ENCODE assay signal across 9 mouse cellular contexts in genomic region chr11:5442590-5443021, GRCm38 (mm10). TPM values are rescaled to one million over a fixed set of nuclear protein-coding genes. Genes with fewer than 3 reads are reported as not detected.
DNase-seq lines count a peak whose midpoint lies in the region; ATAC-seq lines count a peak whose summit lies in the region.
"Had no signal": no experiment of that assay in that cellular context is flagged by ENCODE, and none has a peak within 500 bp of the region (broad histone marks: within the 10 kb centered on the region; RNA-seq: fewer than 3 reads in every experiment).

No protein-coding gene starts in this region.

- H3K4me1 ChIP-seq in heart, embryonic 11.5 days (ENCODE audit: control insufficient read depth, insufficient read depth, low read length), result peaks cover 20% of the 10 kb centered on the region
- peaks cover 19% of the 10 kb centered on the region for H3K4me1 ChIP-seq in hindbrain, embryonic 14.5 days (replicated peaks; ENCODE audit: control insufficient read depth, insufficient read depth, low read length)

- 29% methylated on average over 3 of the region's 3 CpGs for WGBS in heart, embryonic 11.5 days (ENCODE audit: insufficient replicate concordance)
- WGBS in hindbrain, embryonic 14.5 days, result 21% methylated on average over 3 of the region's 3 CpGs

- intact Hi-C loops in left cerebral cortex, postnatal 14 days (cut with DNase I), result loop anchor here (5.0 kb wide), 1 partner anchor 50 kb away; no protein-coding TSS in a partner anchor

- no peak overlapping the region for H3K27ac ChIP-seq in heart, embryonic 11.5 days (ENCODE audit: low read depth, low read length)
- H3K27ac ChIP-seq in hindbrain, embryonic 14.5 days, result no peak overlapping the region

- H3K4me3 ChIP-seq in heart, embryonic 11.5 days (ENCODE audit: low read depth, low read length), result peak overlapping the region; percentile 91
- H3K4me3 ChIP-seq in hindbrain, embryonic 14.5 days (replicated peaks; ENCODE audit: low read length), result peak overlapping the region; percentile 78

- H3K27me3 ChIP-seq in heart, embryonic 11.5 days (ENCODE audit: control insufficient read depth, insufficient read depth, low read length), result no peaks in the 10 kb centered on the region; the same call in 1 of the 2 replicates
- 0 out of 2 replicates have a peak, but pooled peaks cover 10% of the 10 kb centered on the region for H3K27me3 ChIP-seq in hindbrain, embryonic 14.5 days (ENCODE audit: control insufficient read depth, insufficient read depth, low read length)

- DNase-seq in heart, adult 9 months (ENCODE audit: low spot score in 2 of 2), result no peak
- DNase-seq in T-cell, adult 2 months (ENCODE audit: low spot score), result peak; percentile 26
- DNase-seq in hindbrain, embryonic 14.5 days (ENCODE audit: low spot score), result no peak
- peak; percentile 50 for DNase-seq in lung, postnatal 36 days
- DNase-seq in left cerebral cortex, postnatal 14 days (ENCODE audit: low spot score in 2 of 2), result no peak
- DNase-seq in B cell, adult 2 months, result no peak
- DNase-seq: gastrocnemius, postnatal 14 days had no signal

- H3K36me3 ChIP-seq in heart, embryonic 11.5 days (ENCODE audit: control insufficient read depth, insufficient read depth, low read length), result no peaks in the 10 kb centered on the region
- no peaks in the 10 kb centered on the region for H3K36me3 ChIP-seq in hindbrain, embryonic 14.5 days (replicated peaks; ENCODE audit: control insufficient read depth, insufficient read depth)

- no peaks in the 10 kb centered on the region for H3K9me3 ChIP-seq in heart, embryonic 11.5 days (replicated peaks; ENCODE audit: control insufficient read depth, low read length)
- no peaks in the 10 kb centered on the region for H3K9me3 ChIP-seq in hindbrain, embryonic 14.5 days (ENCODE audit: control insufficient read depth, low read length)

- H3K4me2 ChIP-seq in heart, embryonic 11.5 days, result peak overlapping the region; percentile 97
- H3K4me2 ChIP-seq in hindbrain, embryonic 14.5 days (replicated peaks), result peak overlapping the region; percentile 91

- peak overlapping the region; percentile 86; the same call in 1 of the 2 replicates for H3K9ac ChIP-seq in heart, embryonic 11.5 days (ENCODE audit: low read depth, low read length)
- 0 out of 2 replicates have a peak overlapping the region, but pooled peaks have one; percentile 73 for H3K9ac ChIP-seq in hindbrain, embryonic 14.5 days

- no peak for ATAC-seq in heart, embryonic 11.5 days (replicated peaks; ENCODE audit: insufficient number of reproducible peaks, low FRiP score, low TSS enrichment)
- no peak for ATAC-seq in hindbrain, embryonic 14.5 days (ENCODE audit: low FRiP score)
- ATAC-seq in megakaryocyte, adult 5-6 weeks (ENCODE audit: poor library complexity, severe bottlenecking), result no peak

RNA-seq across cellular contexts. Expression of gene Znrf3, which starts 2.0 kb away (rescaled TPM):
- 7.3 and 9.3 TPM in 2 replicates for polyA plus RNA-seq in heart, embryonic 11.5 days (2014; fragmentation: Nextera tagmentation; extraction: Ambion mirVana)
- 7.5 and 7.6 TPM in 2 replicates for polyA plus RNA-seq in hindbrain, embryonic 14.5 days (2014; fragmentation: Nextera tagmentation; extraction: Ambion mirVana)
- 10 to 100 TPM; 22.1 to 23.9 TPM for total RNA-seq in left cerebral cortex, postnatal 14 days (2021)
- total RNA-seq in megakaryocyte, adult 5-6 weeks (2015), result 0.68 and 2.2 TPM in 2 replicates
- 0.57 and 0.70 TPM in 2 replicates for total RNA-seq in megakaryocyte, adult 5-6 weeks (2017)

Comparison
In these comparisons a context has a peak if more than half of its experiments do, and no peak if none do; other contexts are left out.
1. DNase-seq: peak in T-cell, adult 2 months (single experiment) and lung, postnatal 36 days (single experiment); none in heart, adult 9 months (0 of 2), hindbrain, embryonic 14.5 days (single experiment), left cerebral cortex, postnatal 14 days (0 of 2) and B cell, adult 2 months (0 of 2).
2. RNA of gene Znrf3, which starts 2.0 kb away (total RNA-seq): 22.1 to 23.9 TPM in left cerebral cortex, postnatal 14 days; 0.57 to 2.2 TPM in megakaryocyte, adult 5-6 weeks; every median in the first group is over 4 times any median in the second.